Mouse (Mus musculus): Measurements from ENCODE around the gene Mtcl1. TPM values are rescaled to one million over a fixed set of nuclear protein-coding genes. Genes with fewer than 3 reads are reported as not detected.

Gene Mtcl1
- polyA plus RNA-seq, 1 experiment from 2014 or later: 47.3 TPM

GRCm38 (mm10) chr17:66405601-66406000, 43.9 kb downstream of the Mtcl1 start:
- H3K27me3 ChIP-seq (ENCODE audit: control insufficient read depth, insufficient read depth, low read length): no peaks in the 10 kb centered on the region
- H3K4me3 ChIP-seq (ENCODE audit: low read depth, low read length): no peak overlapping the region
- peak; percentile 91 for DNase-seq (ENCODE audit: low spot score, missing footprints)
- peaks cover 53% of the 10 kb centered on the region for H3K4me1 ChIP-seq (ENCODE audit: control insufficient read depth, insufficient read depth, low read length)
- peaks cover 2% of the 10 kb centered on the region; the same call in 1 of the 2 replicates for H3K36me3 ChIP-seq (ENCODE audit: control insufficient read depth, insufficient read depth, low read length)
- peak overlapping the region; percentile 1; the same call in 1 of the 2 replicates for H3K4me2 ChIP-seq
- peak overlapping the region; percentile 28 for H3K27ac ChIP-seq (ENCODE audit: low read depth, low read length)
- H3K9ac ChIP-seq (ENCODE audit: low read length): no peak overlapping the region
- no peak for ATAC-seq (ENCODE audit: low FRiP score)
- WGBS: 22% methylated on average over 7 of the region's 7 CpGs
- H3K9me3 ChIP-seq (ENCODE audit: control insufficient read depth, low read length): no peaks in the 10 kb centered on the region

GRCm38 (mm10) chr17:66404883-66405590, 44.5 kb downstream of the Mtcl1 start:
- H3K36me3 ChIP-seq (ENCODE audit: control insufficient read depth, insufficient read depth, low read length): peaks cover 1% of the 10 kb centered on the region; the same call in 1 of the 2 replicates
- peak; percentile 82 for ATAC-seq (ENCODE audit: low FRiP score)
- peak; percentile 93 for DNase-seq (ENCODE audit: low spot score, missing footprints)
- peaks cover 53% of the 10 kb centered on the region for H3K4me1 ChIP-seq (ENCODE audit: control insufficient read depth, insufficient read depth, low read length)
- no peaks in the 10 kb centered on the region for H3K9me3 ChIP-seq (ENCODE audit: control insufficient read depth, low read length)
- H3K4me3 ChIP-seq (ENCODE audit: low read depth, low read length): no peak overlapping the region
- peak overlapping the region; percentile 17; the same call in 1 of the 2 replicates for H3K4me2 ChIP-seq
- 10% methylated on average over 10 of the region's 10 CpGs for WGBS
- no peak overlapping the region for H3K9ac ChIP-seq (ENCODE audit: low read length)
- no peaks in the 10 kb centered on the region for H3K27me3 ChIP-seq (ENCODE audit: control insufficient read depth, insufficient read depth, low read length)
- H3K27ac ChIP-seq (ENCODE audit: low read depth, low read length): peak overlapping the region; percentile 28

DNA sequence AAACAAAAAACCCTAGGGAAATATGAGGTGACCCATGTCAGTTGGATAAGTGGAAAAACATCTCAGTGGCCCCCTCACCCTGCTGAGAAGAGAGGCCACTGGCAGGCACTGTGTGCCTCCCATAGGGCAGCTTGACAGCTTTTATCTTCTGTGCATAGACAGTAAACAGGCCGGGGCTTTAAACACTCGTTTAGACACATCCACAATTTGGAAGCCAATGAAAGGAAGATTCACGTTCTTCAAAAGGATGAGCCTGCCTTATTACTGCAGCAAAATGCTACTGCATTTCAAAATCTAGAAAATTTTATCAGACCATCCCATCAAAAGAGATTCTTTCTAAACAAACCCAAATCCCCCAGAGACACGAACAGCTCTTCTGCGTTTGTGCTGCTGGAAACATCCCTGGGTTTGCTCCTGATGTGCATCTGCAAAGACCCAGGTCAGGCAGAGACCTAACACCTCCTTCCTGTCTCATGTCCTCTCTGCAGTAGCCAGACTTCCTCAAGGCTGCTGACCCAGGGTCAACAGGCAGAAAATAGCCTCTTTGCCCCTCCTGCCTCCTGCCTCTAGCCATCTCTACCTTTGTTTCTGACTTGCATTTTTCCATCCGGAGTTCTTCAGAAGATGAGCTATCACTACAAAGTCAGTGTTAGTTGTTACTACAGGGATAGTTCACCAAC, 46.6 kb downstream of the Mtcl1 start:
- 10% methylated on average over 6 of the region's 6 CpGs for WGBS

GRCm38 (mm10) chr17:66401596-66402265, 47.8 kb downstream of the Mtcl1 start:
- H3K27me3 ChIP-seq (ENCODE audit: control insufficient read depth, insufficient read depth, low read length): no peaks in the 10 kb centered on the region
- H3K27ac ChIP-seq (ENCODE audit: low read depth, low read length): no peak overlapping the region
- H3K9ac ChIP-seq (ENCODE audit: low read length): no peak overlapping the region
- H3K4me2 ChIP-seq: no peak overlapping the region
- no peaks in the 10 kb centered on the region for H3K9me3 ChIP-seq (ENCODE audit: control insufficient read depth, low read length)
- H3K4me1 ChIP-seq (ENCODE audit: control insufficient read depth, insufficient read depth, low read length): peaks cover 43% of the 10 kb centered on the region
- 62% methylated on average over 9 of the region's 9 CpGs for WGBS
- no peaks in the 10 kb centered on the region for H3K36me3 ChIP-seq (ENCODE audit: control insufficient read depth, insufficient read depth, low read length)
- ATAC-seq (ENCODE audit: low FRiP score) (no peak), DNase-seq (ENCODE audit: low spot score, missing footprints) (no peak)
- no peak overlapping the region for H3K4me3 ChIP-seq (ENCODE audit: low read depth, low read length)

More for the DNA sequence above, 46.6 kb downstream of the Mtcl1 start:
- H3K4me3 ChIP-seq (ENCODE audit: low read depth, low read length): no peak overlapping the region
- no peaks in the 10 kb centered on the region for H3K36me3 ChIP-seq (ENCODE audit: control insufficient read depth, insufficient read depth, low read length)
- ATAC-seq (ENCODE audit: low FRiP score) (no peak), DNase-seq (ENCODE audit: low spot score, missing footprints) (peak; percentile 85)
- H3K9me3 ChIP-seq (ENCODE audit: control insufficient read depth, low read length): no peaks in the 10 kb centered on the region
- H3K27ac ChIP-seq (ENCODE audit: low read depth, low read length): no peak overlapping the region; the same call in 1 of the 2 replicates
- no peaks in the 10 kb centered on the region for H3K27me3 ChIP-seq (ENCODE audit: control insufficient read depth, insufficient read depth, low read length)
- H3K4me1 ChIP-seq (ENCODE audit: control insufficient read depth, insufficient read depth, low read length): peaks cover 51% of the 10 kb centered on the region
- H3K4me2 ChIP-seq: no peak overlapping the region
- H3K9ac ChIP-seq (ENCODE audit: low read length): 0 out of 2 replicates have a peak overlapping the region, but pooled peaks have one; percentile 16

- Histone ChIP-seq H3K4me1 (ENCODE audit: control insufficient read depth, insufficient read depth, low read length) (peaks cover 27% of the 10 kb centered on the region), H3K27me3 (ENCODE audit: control insufficient read depth, insufficient read depth, low read length) (no peaks in the 10 kb centered on the region), H3K36me3 (ENCODE audit: control insufficient read depth, insufficient read depth, low read length) (no peaks in the 10 kb centered on the region), H3K4me3 (ENCODE audit: low read depth, low read length) (no peak overlapping the region), H3K4me2 (no peak overlapping the region), H3K27ac (ENCODE audit: low read depth, low read length) (no peak overlapping the region), H3K9ac (ENCODE audit: low read length) (no peak overlapping the region), H3K9me3 (ENCODE audit: control insufficient read depth, low read length) (no peaks in the 10 kb centered on the region)
- no peak for DNase-seq (ENCODE audit: low spot score, missing footprints)
- WGBS: 86% methylated on average over 4 of the region's 4 CpGs
- no peak for ATAC-seq (ENCODE audit: low FRiP score)
Measured at GRCm38 (mm10) chr17:66399780-66400179, 49.8 kb downstream of the Mtcl1 start.

DNA sequence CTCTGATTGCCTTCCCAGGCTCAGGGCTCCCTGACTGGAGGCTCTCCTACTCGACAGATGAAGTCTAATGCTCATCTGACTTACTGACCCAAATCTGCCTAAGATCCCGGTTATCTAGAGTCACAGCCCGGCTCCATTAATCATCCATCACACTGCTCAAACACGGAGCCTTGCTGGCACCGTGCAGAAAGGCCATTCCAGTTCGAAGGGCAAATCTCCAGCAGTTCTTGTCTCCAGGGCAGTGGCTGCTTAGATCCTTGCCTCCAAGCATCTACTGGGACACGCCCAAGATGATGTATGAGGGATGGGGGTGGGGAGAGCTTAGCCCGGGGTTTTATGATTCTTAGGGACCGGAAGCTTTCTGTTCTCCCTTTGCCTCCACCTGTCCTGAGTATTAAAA, 55.0 kb downstream of the Mtcl1 start:
- Histone ChIP-seq H3K9ac (ENCODE audit: low read length) (no peak overlapping the region), H3K36me3 (ENCODE audit: control insufficient read depth, insufficient read depth, low read length) (no peaks in the 10 kb centered on the region), H3K27ac (ENCODE audit: low read depth, low read length) (no peak overlapping the region), H3K9me3 (ENCODE audit: control insufficient read depth, low read length) (no peaks in the 10 kb centered on the region), H3K4me3 (ENCODE audit: low read depth, low read length) (no peak overlapping the region), H3K27me3 (ENCODE audit: control insufficient read depth, insufficient read depth, low read length) (no peaks in the 10 kb centered on the region), H3K4me2 (no peak overlapping the region), H3K4me1 (ENCODE audit: control insufficient read depth, insufficient read depth, low read length) (no peaks in the 10 kb centered on the region)
- DNase-seq (ENCODE audit: low spot score, missing footprints) (no peak), ATAC-seq (ENCODE audit: low FRiP score) (no peak)
- WGBS: 80% methylated on average over 9 of the region's 9 CpGs

GRCm38 (mm10) chr17:66388307-66388706, 61.2 kb downstream of the Mtcl1 start:
- no peaks in the 10 kb centered on the region for H3K4me1 ChIP-seq (ENCODE audit: control insufficient read depth, insufficient read depth, low read length)
- H3K9me3 ChIP-seq (ENCODE audit: control insufficient read depth, low read length): no peaks in the 10 kb centered on the region
- ATAC-seq (ENCODE audit: low FRiP score): no peak
- 87% methylated on average over 4 of the region's 4 CpGs for WGBS
- no peak overlapping the region for H3K27ac ChIP-seq (ENCODE audit: low read depth, low read length)
- no peaks in the 10 kb centered on the region for H3K27me3 ChIP-seq (ENCODE audit: control insufficient read depth, insufficient read depth, low read length)
- peak; percentile 54 for DNase-seq (ENCODE audit: low spot score, missing footprints)
- H3K4me3 ChIP-seq (ENCODE audit: low read depth, low read length): no peak overlapping the region
- H3K36me3 ChIP-seq (ENCODE audit: control insufficient read depth, insufficient read depth, low read length): peaks cover 4% of the 10 kb centered on the region; the same call in 1 of the 2 replicates
- no peak overlapping the region for H3K9ac ChIP-seq (ENCODE audit: low read length)
- no peak overlapping the region for H3K4me2 ChIP-seq

DNA sequence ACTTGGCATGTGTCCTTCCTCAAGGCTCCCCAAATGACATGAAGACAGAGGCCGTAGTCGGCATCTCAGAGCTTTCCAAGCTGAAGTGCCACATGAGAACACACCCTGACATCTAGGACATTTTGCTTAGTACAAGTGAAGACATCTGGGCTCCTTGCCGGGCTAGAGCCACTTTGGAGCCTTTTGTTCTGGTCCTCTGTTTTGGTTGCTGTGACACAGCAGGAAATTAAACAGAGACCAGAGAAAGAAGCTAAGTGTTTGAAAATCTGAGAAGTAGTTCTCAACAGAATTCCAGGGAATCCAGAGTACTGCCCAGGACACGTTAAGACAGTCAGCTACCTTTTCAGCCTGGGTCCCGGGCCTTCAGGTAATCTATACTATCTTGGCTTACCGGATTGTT, 68.2 kb downstream of the Mtcl1 start:
- H3K27ac ChIP-seq (ENCODE audit: low read depth, low read length): no peak overlapping the region
- H3K4me3 ChIP-seq (ENCODE audit: low read depth, low read length): no peak overlapping the region
- H3K36me3 ChIP-seq (ENCODE audit: control insufficient read depth, insufficient read depth, low read length): peaks cover 25% of the 10 kb centered on the region
- DNase-seq (ENCODE audit: low spot score, missing footprints) (no peak), ATAC-seq (ENCODE audit: low FRiP score) (no peak)
- no peak overlapping the region for H3K4me2 ChIP-seq
- no peak overlapping the region for H3K9ac ChIP-seq (ENCODE audit: low read length)
- 80% methylated on average over 6 of the region's 6 CpGs for WGBS
- H3K27me3 ChIP-seq (ENCODE audit: control insufficient read depth, insufficient read depth, low read length): no peaks in the 10 kb centered on the region
- H3K9me3 ChIP-seq (ENCODE audit: control insufficient read depth, low read length): no peaks in the 10 kb centered on the region
- no peaks in the 10 kb centered on the region for H3K4me1 ChIP-seq (ENCODE audit: control insufficient read depth, insufficient read depth, low read length)

Data from midbrain, embryonic 11.5 days (tissue).